Mouse (Mus musculus) forebrain, embryonic 13.5 days (tissue): ENCODE results near the gene Pyy. TPM values are rescaled to one million over a fixed set of nuclear protein-coding genes. Genes with fewer than 3 reads are reported as not detected.
A peak's percentile ranks its signal among the peaks of the same experiment; 100 is the strongest.

Experiments used
- ATAC-seq: fragments of 200-750 bp; cut with Nextera tagmentation; 2 replicates; pipeline ENCODE4 v1.8.0; 2017
- H3K27ac ChIP-seq: fragments of 300-500 bp; sonication (generic); 2 replicates; pipeline ENCODE4 v1.5.1; 2015; ENCODE audit warnings: inconsistent platforms, mild to moderate bottlenecking, moderate library complexity
- H3K27me3 ChIP-seq: fragments of 300-500 bp; sonication (generic); 2 replicates; pipeline ENCODE4 v1.6.1; 2015; ENCODE audit warnings: mild to moderate bottlenecking, inconsistent platforms
- H3K36me3 ChIP-seq: fragments of 300-500 bp; sonication (generic); 2 replicates; pipeline ENCODE4 v1.6.1; 2015; ENCODE audit warnings: mild to moderate bottlenecking, inconsistent platforms; ENCODE audit not compliant: poor library complexity, severe bottlenecking
- H3K4me1 ChIP-seq: fragments of 300-500 bp; sonication (generic); 2 replicates; pipeline ENCODE4 v1.6.1; 2015; ENCODE audit warnings: inconsistent platforms
- H3K4me2 ChIP-seq: fragments of 300-500 bp; sonication (generic); 2 replicates; pipeline ENCODE4 v1.6.1; 2015; ENCODE audit warnings: inconsistent platforms, mild to moderate bottlenecking, moderate library complexity
- H3K4me3 ChIP-seq: fragments of 300-500 bp; sonication (generic); 2 replicates; pipeline ENCODE4 v1.5.1; 2015; ENCODE audit warnings: mild to moderate bottlenecking, inconsistent platforms
- H3K9ac ChIP-seq: fragments of 300-500 bp; sonication (generic); 2 replicates; pipeline ENCODE4 v1.6.1; 2015; ENCODE audit warnings: mild to moderate bottlenecking, inconsistent platforms
- H3K9me3 ChIP-seq: fragments of 300-500 bp; sonication (generic); replicated peaks from 2 replicates; pipeline ENCODE4 v1.6.1; 2016; ENCODE audit warnings: inconsistent platforms
- WGBS: fragments of 180-500 bp; shearing (Covaris S2); methylation state at CpG from one replicate; pipeline ENCODE4 v1.1.7; 2015; 5-methylcytosine and 5-hydroxymethylcytosine counted together
- polyA plus RNA-seq: library from polyadenylated mRNA; unstranded; fragments of >200 nt; fragmentation: Nextera tagmentation; extraction: Ambion mirVana; gene quantifications from 2 replicates; pipeline ENCODE4 v1.2.1, GENCODE M21; 2015

Pyy gene
- not detected in 2 replicates for polyA plus RNA-seq

DNA sequence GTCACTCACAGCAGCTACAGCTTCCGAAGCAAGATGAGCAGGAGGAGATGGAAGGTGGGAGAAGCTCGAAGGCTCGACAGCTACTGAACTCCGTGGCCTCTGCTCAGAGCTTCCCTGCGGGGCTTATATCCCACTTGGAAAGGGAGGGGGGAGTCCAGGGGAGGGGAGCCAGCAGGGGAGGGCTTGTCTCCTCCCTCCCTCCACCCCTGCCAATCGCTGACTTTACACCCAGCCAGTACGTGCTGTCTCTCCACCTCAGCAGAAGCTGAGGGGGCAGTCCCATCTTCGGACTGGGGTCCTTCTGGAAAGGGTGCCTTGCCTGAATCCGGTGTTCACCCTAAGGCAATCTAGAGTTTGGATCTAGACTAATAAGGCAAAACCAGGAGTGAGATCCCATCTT is at the start of gene Pyy:
Gene Pyy, minus strand, starts transcription at position 101 of the 400 bp plus-strand sequence.
- H3K4me2 ChIP-seq: no peak within 1 kb of the TSS
- H3K4me3 ChIP-seq: no peak within 1 kb of the TSS
- WGBS: 16% methylated on average over 9 of the region's 9 CpGs

DNA sequence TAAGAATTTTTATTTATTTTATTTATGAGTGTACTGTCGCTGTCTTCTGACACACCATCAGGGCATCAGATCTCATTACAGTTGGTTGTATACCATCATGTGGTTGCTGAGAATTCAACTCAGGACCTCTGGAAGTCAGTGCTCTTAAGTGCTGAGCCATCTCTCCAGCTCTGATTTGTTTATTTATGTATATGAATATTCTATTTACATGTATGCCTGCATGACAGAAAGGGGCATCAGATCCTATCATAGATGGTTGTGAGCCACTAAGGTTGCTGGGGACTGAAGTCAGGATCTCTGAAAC is 49.1 kb upstream of the Pyy start:
- H3K4me3 ChIP-seq: no peak overlapping the region
- H3K27ac ChIP-seq: no peak overlapping the region
- H3K9ac ChIP-seq: no peak overlapping the region
- H3K4me2 ChIP-seq: no peak overlapping the region
- no peaks in the 10 kb centered on the region for H3K9me3 ChIP-seq
- 5% methylated on average over 1 of the region's 1 CpGs for WGBS
- H3K36me3 ChIP-seq: peaks cover 31% of the 10 kb centered on the region
- peaks cover 13% of the 10 kb centered on the region for H3K4me1 ChIP-seq
- no peaks in the 10 kb centered on the region for H3K27me3 ChIP-seq
- peak; percentile 42; the same call in 1 of the 2 replicates for ATAC-seq

More for the DNA sequence above, at the start of gene Pyy:
- ATAC-seq: no peak
- Histone ChIP-seq H3K27ac (no peak within 1 kb of the TSS), H3K36me3 (no peaks in the 10 kb centered on the region), H3K4me1 (no peaks in the 10 kb centered on the region), H3K9ac (no peak within 1 kb of the TSS), H3K9me3 (no peaks in the 10 kb centered on the region), H3K27me3 (peaks cover 64% of the 10 kb centered on the region)

DNA sequence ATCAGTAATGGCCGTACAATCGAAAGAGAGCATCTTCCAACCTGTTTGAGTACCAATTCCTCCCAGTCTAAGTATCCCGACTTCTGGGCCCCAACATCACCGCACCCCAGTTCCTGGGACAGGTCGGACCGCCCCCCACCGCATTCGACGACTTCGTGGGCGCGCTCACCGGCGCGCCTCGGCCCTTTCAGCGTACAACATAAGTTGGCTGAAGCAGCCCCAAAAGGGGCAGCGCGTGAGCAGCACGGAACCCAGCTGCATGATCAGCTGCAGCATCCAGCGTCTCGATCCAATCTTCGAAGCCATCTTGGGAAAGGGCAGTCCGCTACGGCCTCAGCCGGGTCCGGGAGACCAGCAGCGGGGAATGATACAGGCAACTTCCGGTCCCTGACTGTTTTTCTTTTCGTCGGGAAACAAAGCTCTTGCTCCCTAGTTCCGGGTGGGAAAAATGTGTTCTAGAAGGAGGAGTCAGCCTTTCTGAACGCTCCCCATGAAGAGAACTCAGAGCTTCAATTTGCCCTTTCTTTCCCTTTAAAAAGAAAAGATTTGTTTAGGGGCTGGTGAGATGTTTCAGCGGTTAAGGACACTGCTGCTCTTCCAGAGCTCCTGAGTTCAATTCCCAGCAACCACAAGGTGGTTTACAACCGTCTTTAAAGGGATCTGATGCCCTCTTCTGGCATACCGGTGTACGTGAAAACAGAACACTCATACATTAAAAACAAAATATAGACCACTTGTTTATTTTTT is 48.6 kb upstream of the Pyy start, which contains the start of gene Tmem101:
Gene Tmem101, minus strand, starts transcription at position 366 of the 747 bp plus-strand sequence.
- under 1% methylated on average over 36 of the region's 37 CpGs for WGBS

DNA sequence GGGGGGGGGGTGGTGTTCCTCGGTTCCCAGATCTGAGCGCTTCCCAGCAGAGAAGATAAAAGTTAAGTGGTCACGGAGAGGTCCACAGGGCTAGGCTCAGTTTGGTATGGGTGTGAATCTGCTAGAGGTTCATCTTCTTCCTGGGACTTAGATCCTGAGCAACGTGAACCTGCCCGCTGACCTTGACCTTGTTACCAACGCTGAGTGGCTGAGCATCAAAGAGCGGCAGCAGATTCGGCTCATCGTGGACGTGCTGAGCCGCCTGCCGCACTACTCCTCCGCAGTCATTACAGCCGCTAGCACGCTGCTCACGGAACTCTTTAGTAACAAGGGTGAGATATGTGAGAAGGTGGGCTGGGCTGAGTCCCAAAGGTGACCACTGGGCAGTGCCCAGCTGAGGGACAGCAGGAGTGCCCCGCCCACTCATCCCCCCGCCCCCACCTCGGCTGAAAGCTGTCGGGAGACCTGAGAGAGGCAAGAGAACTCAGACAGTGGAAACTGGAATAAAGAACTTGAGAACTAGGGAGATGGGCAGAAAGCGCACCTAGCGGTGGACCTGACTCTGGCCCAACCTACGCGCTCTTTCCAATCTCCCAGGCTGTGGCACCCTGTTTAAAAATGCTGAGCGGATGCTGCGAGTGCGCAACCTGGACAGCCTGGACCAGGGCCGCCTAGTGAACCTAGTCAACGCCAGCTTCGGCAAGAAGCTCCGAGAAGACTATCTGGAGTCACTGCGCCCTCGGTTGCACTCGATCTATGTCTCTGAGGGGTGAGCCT is 39.8 kb upstream of the Pyy start:
- Histone ChIP-seq H3K4me2 (0 out of 2 replicates have a peak overlapping the region, but pooled peaks have one; percentile 16), H3K9ac (no peak overlapping the region), H3K36me3 (peaks cover under 1% of the 10 kb centered on the region), H3K9me3 (no peaks in the 10 kb centered on the region), H3K4me1 (peaks cover 10% of the 10 kb centered on the region; the same call in 1 of the 2 replicates), H3K4me3 (no peak overlapping the region), H3K27ac (no peak overlapping the region), H3K27me3 (peaks cover 73% of the 10 kb centered on the region)
- WGBS: 13% methylated on average over 34 of the region's 34 CpGs
- no peak for ATAC-seq

More for the DNA sequence above, 48.6 kb upstream of the Pyy start, which contains the start of gene Tmem101:
- peak; percentile 89 for ATAC-seq
- Histone ChIP-seq H3K4me2 (peak within 1 kb of the TSS; percentile 92), H3K36me3 (peaks cover 26% of the 10 kb centered on the region), H3K9ac (peak within 1 kb of the TSS; percentile 82), H3K9me3 (no peaks in the 10 kb centered on the region), H3K27ac (peak within 1 kb of the TSS; percentile 61; the same call in 1 of the 2 replicates), H3K27me3 (no peaks in the 10 kb centered on the region), H3K4me1 (peaks cover 13% of the 10 kb centered on the region), H3K4me3 (peak within 1 kb of the TSS; percentile 62)

DNA sequence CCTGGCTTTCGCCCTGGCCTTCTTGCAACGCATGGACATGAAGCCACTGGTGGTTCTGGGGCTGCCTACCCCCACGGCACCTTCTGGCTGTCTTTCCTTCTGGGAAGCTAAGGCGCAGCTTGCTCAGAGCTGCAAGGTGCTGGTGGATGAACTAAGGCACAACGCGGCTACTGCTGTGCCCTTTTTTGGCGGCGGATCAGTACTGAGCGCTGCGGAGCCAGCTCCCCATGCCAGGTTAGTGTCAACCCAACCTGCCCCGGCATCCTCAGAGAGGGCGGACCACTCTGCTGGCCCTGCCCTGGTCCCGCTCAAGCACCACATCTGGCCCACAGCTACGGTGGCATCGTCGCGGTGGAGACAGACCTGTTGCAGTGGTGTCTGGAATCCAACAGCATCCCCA is 38.9 kb upstream of the Pyy start:
- Histone ChIP-seq H3K27ac (no peak overlapping the region), H3K4me1 (peaks cover 10% of the 10 kb centered on the region; the same call in 1 of the 2 replicates), H3K9ac (no peak overlapping the region), H3K4me2 (no peak overlapping the region), H3K9me3 (no peaks in the 10 kb centered on the region), H3K27me3 (peaks cover 75% of the 10 kb centered on the region), H3K4me3 (no peak overlapping the region), H3K36me3 (no peaks in the 10 kb centered on the region)
- 12% methylated on average over 17 of the region's 17 CpGs for WGBS
- no peak for ATAC-seq

DNA sequence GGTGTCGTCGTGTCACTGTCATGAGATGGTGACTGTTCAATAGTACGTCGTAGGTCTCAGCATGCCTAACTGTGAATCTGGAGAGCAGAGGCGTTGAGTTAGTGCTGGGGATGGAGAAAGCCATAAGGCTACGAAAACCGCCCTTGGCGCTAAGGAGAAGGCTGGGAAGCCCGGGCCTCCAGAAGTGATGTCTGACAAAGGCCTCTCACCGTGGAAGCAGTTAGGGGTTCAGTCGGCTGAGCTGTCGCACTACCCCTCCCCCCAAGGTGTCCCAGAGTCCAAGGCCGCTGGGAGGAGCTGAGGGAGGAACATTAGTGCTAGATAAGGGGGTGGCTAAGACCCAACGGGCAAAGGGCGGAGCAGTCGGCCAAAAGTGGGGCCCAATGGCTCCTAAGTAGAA is 38.4 kb upstream of the Pyy start:
- 6% methylated on average over 16 of the region's 16 CpGs for WGBS
- H3K27me3 ChIP-seq: peaks cover 75% of the 10 kb centered on the region
- no peak overlapping the region for H3K9ac ChIP-seq
- H3K4me2 ChIP-seq: no peak overlapping the region
- H3K4me3 ChIP-seq: no peak overlapping the region
- H3K27ac ChIP-seq: no peak overlapping the region
- no peaks in the 10 kb centered on the region for H3K36me3 ChIP-seq
- peaks cover 10% of the 10 kb centered on the region; the same call in 1 of the 2 replicates for H3K4me1 ChIP-seq
- ATAC-seq: no peak
- no peaks in the 10 kb centered on the region for H3K9me3 ChIP-seq

DNA sequence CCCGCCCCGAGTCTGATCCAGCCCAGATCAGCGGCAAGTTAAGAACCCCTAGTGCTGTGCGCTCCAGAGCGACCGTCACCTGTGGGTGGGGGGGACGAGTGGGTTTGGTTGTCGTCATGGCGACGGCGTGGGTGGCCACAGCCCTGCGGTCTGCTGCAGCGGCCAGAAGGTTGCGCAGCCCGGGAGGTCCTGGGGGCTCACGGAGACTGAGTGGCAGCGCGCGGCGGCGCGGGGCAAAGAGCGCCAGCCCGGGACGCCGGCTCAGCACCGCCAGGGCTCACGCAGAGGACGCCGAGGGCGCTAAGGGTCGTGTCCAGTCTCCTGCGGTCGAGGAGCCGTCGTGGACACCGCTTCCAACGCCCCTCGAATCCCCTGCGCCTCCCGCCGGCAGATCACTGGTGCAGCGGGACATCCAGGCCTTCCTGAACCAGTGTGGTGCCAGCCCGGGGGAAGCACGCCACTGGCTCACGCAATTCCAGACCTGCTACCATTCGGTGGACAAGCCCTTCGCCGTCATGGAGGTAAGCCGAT is 37.9 kb upstream of the Pyy start, which contains the start of gene Nags:
Gene Nags, plus strand, starts transcription at position 43 of the 531 bp plus-strand sequence.
- no peaks in the 10 kb centered on the region for H3K9me3 ChIP-seq
- H3K27ac ChIP-seq: no peak within 1 kb of the TSS
- no peaks in the 10 kb centered on the region for H3K36me3 ChIP-seq
- peak within 1 kb of the TSS; percentile 17; the same call in 1 of the 2 replicates for H3K4me3 ChIP-seq
- H3K9ac ChIP-seq: no peak within 1 kb of the TSS
- no peak for ATAC-seq
- WGBS: under 1% methylated on average over 49 of the region's 50 CpGs
- H3K4me2 ChIP-seq: peak within 1 kb of the TSS; percentile 44
- H3K27me3 ChIP-seq: peaks cover 75% of the 10 kb centered on the region
- H3K4me1 ChIP-seq: peaks cover 10% of the 10 kb centered on the region; the same call in 1 of the 2 replicates

DNA sequence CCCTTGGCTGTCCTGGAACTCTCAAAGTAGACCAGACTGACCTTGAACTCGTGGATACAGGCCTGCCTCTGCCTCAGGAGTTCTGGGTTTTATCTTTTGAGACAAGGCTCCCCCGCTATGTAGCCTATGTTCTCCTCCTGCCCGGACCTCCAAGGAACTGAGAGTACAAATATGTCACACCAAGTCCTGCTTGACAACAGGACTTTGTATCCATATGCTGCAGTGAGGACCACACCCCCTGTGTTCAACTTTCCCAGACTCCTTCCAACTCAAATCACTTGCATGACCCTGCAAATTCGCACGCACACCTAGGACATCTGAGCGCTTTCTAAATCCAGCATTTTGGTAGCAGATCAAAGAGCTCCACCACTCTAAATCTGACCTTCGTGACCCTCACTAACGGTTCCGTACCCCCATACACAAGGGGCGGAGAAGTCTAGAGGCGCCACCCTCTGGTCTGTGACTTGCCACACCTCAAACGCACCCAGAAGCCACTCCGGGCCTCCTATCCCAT is 37.4 kb upstream of the Pyy start:
- no peak for ATAC-seq
- Histone ChIP-seq H3K9me3 (no peaks in the 10 kb centered on the region), H3K4me3 (peak overlapping the region; percentile 17; the same call in 1 of the 2 replicates), H3K9ac (no peak overlapping the region), H3K4me1 (peaks cover 10% of the 10 kb centered on the region; the same call in 1 of the 2 replicates), H3K27me3 (peaks cover 75% of the 10 kb centered on the region), H3K4me2 (peak overlapping the region; percentile 44), H3K36me3 (no peaks in the 10 kb centered on the region), H3K27ac (no peak overlapping the region)
- WGBS: 21% methylated on average over 13 of the region's 13 CpGs

DNA sequence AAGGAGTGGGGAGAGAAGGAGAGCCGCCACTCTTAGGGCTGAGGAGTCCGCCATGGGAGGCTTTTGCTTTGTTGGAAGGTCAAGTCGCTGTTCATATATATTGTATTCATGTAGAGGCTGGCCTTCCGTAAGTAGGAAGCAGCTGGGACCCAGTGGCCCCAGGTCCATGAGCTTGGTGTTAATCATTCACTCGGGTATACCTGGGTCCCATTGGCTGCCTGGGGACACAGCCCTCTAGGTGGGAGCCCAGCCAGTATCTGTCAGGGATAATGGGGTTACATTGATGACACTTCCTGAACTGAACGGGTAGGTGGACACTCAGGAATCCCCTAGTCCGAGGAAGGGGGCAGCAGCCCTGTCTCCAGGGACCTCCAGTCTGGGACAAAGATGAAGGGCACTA is 34.7 kb upstream of the Pyy start:
- no peak overlapping the region for H3K27ac ChIP-seq
- no peaks in the 10 kb centered on the region for H3K36me3 ChIP-seq
- 73% methylated on average over 7 of the region's 7 CpGs for WGBS
- H3K4me1 ChIP-seq: peaks cover 8% of the 10 kb centered on the region; the same call in 1 of the 2 replicates
- H3K27me3 ChIP-seq: peaks cover 55% of the 10 kb centered on the region
- no peak overlapping the region for H3K4me2 ChIP-seq
- H3K4me3 ChIP-seq: no peak overlapping the region
- no peaks in the 10 kb centered on the region for H3K9me3 ChIP-seq
- no peak for ATAC-seq
- H3K9ac ChIP-seq: no peak overlapping the region

DNA sequence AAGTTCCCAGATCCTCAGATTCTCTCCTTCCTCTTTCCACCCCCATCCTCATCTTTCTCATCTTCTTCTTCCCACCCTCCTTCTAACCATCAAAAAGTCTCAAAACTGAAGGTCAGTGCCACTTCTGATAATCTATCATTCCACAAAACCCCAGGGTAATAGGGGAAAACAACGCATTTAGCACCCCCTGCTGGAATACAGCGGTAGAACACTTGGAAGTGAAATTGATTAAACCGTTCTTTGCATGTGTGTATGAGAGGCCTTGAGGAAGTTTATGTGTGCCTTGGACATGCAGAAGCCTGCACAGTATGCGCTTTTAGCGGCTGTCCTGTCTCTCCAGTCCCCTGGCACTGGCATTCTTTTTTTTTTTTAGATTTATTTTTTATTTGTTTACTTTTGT is 32.9 kb upstream of the Pyy start:
- no peak overlapping the region for H3K4me2 ChIP-seq
- H3K4me3 ChIP-seq: no peak overlapping the region
- peaks cover 5% of the 10 kb centered on the region; the same call in 1 of the 2 replicates for H3K4me1 ChIP-seq
- H3K27me3 ChIP-seq: peaks cover 44% of the 10 kb centered on the region
- no peak overlapping the region for H3K27ac ChIP-seq
- H3K9me3 ChIP-seq: no peaks in the 10 kb centered on the region
- no peak for ATAC-seq
- H3K36me3 ChIP-seq: no peaks in the 10 kb centered on the region
- 5% methylated on average over 5 of the region's 5 CpGs for WGBS
- H3K9ac ChIP-seq: no peak overlapping the region

DNA sequence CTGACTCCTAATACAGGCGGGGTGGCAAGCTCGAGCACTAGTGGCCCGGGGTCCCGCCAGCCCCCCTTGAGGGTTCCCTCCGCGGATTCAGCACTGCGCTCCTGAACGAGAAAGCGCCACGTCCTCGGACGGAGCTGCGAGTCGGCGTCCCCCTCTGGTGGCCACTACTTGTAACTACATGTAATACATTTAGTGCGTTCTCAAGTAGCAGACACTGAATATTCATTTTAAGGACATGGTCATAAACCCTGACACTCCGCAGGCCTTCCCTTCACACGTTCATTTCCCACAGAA is 30.8 kb upstream of the Pyy start:
- under 1% methylated on average over 18 of the region's 18 CpGs for WGBS
- H3K27me3 ChIP-seq: peaks cover 23% of the 10 kb centered on the region
- peak; percentile 55; the same call in 1 of the 2 replicates for ATAC-seq
- H3K4me1 ChIP-seq: peaks cover 9% of the 10 kb centered on the region
- peak overlapping the region; percentile 10; the same call in 1 of the 2 replicates for H3K4me3 ChIP-seq
- H3K9me3 ChIP-seq: no peaks in the 10 kb centered on the region
- peak overlapping the region; percentile 56 for H3K4me2 ChIP-seq
- H3K27ac ChIP-seq: no peak overlapping the region
- no peak overlapping the region for H3K9ac ChIP-seq
- no peaks in the 10 kb centered on the region for H3K36me3 ChIP-seq
